In the genomic region with DNA sequence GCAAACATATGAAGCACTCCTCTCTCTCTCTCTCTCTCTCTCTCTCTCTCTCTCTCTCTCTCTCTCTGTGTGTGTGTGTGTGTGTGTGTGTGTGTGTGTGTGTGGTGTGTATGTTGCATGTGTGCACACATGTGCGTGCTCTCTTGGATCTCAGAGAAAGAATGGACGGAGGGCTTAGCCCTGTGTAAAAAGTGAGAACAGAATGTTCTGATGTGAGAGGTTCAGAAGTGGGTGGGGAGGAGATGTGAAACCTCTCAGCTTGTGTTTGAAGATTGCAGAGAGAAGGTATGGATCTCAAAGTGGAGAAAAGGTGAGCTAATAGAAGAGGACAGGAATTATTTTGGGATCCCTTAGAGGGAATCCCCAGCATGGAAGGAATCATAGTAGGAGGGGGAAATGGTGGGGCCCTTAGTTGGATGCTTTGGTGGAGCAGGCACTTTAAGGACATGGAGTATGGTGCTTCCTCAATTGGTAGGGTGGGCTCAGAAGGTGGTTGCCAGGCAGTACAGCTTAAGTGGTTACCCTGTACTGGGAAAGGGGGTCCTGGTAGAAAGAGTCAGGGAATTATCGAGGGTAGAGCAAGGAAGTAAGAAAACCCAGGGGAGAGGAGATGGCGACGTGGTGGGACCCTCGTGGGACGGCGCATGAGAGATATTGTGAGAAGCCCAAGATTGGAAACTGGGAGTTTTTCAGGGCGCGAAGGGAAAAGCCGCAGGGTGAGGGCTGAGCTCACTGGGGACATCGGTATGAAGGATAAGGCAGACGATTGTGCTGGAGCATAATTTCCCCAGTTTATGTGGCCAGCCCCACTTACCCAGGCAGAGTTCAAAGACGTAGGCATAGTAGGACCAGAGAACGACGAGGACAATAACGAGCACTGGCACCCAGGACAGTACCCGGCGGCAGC, we compare ENCODE assay signal across 8 mouse cellular contexts. TPM values are rescaled to one million over a fixed set of nuclear protein-coding genes. Genes with fewer than 3 reads are reported as not detected.
DNase-seq lines count a peak whose midpoint lies in the region; ATAC-seq and TF ChIP-seq lines count a peak whose summit lies in the region.

No protein-coding gene starts in this region.

- TF ChIP-seq POLR2A in cerebellum, adult 2 months (IDR thresholded peaks at IDR 0.05; ENCODE audit: borderline replicate concordance, insufficient read depth, low read length) = no peak
- TF ChIP-seq POLR2A in thymus, adult 2 months (IDR thresholded peaks at IDR 0.05; ENCODE audit: control insufficient read depth, extremely low read depth, insufficient read depth, low read length, poor library complexity) = no peak
- TF ChIP-seq POLR2A in limb, embryonic 14.5 days (IDR thresholded peaks at IDR 0.05; ENCODE audit: borderline replicate concordance, extremely low read depth, insufficient read depth, insufficient read length) = no peak
- no peak for TF ChIP-seq POLR2A in myocyte (IDR thresholded peaks at IDR 0.05; ENCODE audit: insufficient read length, low read depth)

- DNase-seq in cerebellum, adult 2 months = peak; percentile 0 to 31
- DNase-seq in cerebellum, adult 8-10 months = no peak
- no peak for DNase-seq in thymus, adult 2 months
- DNase-seq in thymus, postnatal 0 days (ENCODE audit: low spot score) = no peak
- no peak for DNase-seq in limb, embryonic 14.5 days (ENCODE audit: low spot score)
- DNase-seq in adrenal gland, postnatal 4 days (ENCODE audit: low spot score in 2 of 2) = no peak
- no peak for DNase-seq in left cerebral cortex, postnatal 10 days (ENCODE audit: extremely low spot score in 1 of 2, low spot score in 2 of 2)

- ATAC-seq in limb, embryonic 14.5 days (ENCODE audit: low FRiP score, low read depth) = no peak; the same call in 1 of the 2 replicates

- peak overlapping the region; percentile 63 for H3K4me3 ChIP-seq in cerebellum, adult 2 months (replicated peaks; ENCODE audit: insufficient read depth, low read depth, low read length)
- H3K4me3 ChIP-seq in thymus, adult 2 months (ENCODE audit: control insufficient read depth, insufficient read depth, low read length) = peak overlapping the region; percentile 77
- peak overlapping the region; percentile 48 for H3K4me3 ChIP-seq in limb, embryonic 14.5 days (replicated peaks; ENCODE audit: low read length)
- H3K4me3 ChIP-seq in myocyte = peak overlapping the region; percentile 11

- no peak for TF ChIP-seq CTCF in cerebellum, adult 2 months (IDR thresholded peaks at IDR 0.05; ENCODE audit: borderline replicate concordance, insufficient read depth, low read depth, low read length)
- no peak for TF ChIP-seq CTCF in thymus, adult 2 months (IDR thresholded peaks at IDR 0.05; ENCODE audit: borderline replicate concordance, control insufficient read depth, extremely low read depth, insufficient read depth, low read length, poor library complexity)

- WGBS in cerebellum, adult 2 months = 6% methylated on average over 19 of the region's 19 CpGs
- WGBS in thymus, adult 2 months = 2% methylated on average over 18 of the region's 19 CpGs
- 26% methylated on average over 16 of the region's 19 CpGs for WGBS in limb, embryonic 14.5 days

- no peaks in the 10 kb centered on the region for H3K79me2 ChIP-seq in myocyte (ENCODE audit: control insufficient read depth, insufficient read depth)

- no peaks in the 10 kb centered on the region for H3K27me3 ChIP-seq in cerebellum, adult 2 months (ENCODE audit: control insufficient read depth, insufficient read depth, low read length)
- no peaks in the 10 kb centered on the region for H3K27me3 ChIP-seq in thymus, adult 2 months (ENCODE audit: control insufficient read depth, insufficient read depth, low read length)
- no peaks in the 10 kb centered on the region for H3K27me3 ChIP-seq in limb, embryonic 14.5 days (ENCODE audit: control insufficient read depth, insufficient read depth, low read length)
- H3K27me3 ChIP-seq in myocyte (ENCODE audit: control insufficient read depth, insufficient read depth, insufficient read length) = no peaks in the 10 kb centered on the region

- H3K9ac ChIP-seq in limb, embryonic 14.5 days (ENCODE audit: low read depth, low read length, severe bottlenecking) = peak overlapping the region; percentile 64

- no peak overlapping the region for H3ac ChIP-seq in myocyte (ENCODE audit: control insufficient read depth, insufficient read length)

- no peaks in the 10 kb centered on the region for H3K36me3 ChIP-seq in thymus, adult 2 months (ENCODE audit: control insufficient read depth, insufficient read depth, low read length)
- H3K36me3 ChIP-seq in limb, embryonic 14.5 days (ENCODE audit: control insufficient read depth, insufficient read depth, low read length) = no peaks in the 10 kb centered on the region
- H3K36me3 ChIP-seq in myocyte (ENCODE audit: control insufficient read depth, insufficient read depth) = no peaks in the 10 kb centered on the region

- H3K9me3 ChIP-seq in limb, embryonic 14.5 days (ENCODE audit: control insufficient read depth, low read length) = no peaks in the 10 kb centered on the region

- no peak overlapping the region for H3K27ac ChIP-seq in cerebellum, adult 2 months (ENCODE audit: insufficient read depth, low read length)
- H3K27ac ChIP-seq in thymus, adult 2 months (ENCODE audit: control insufficient read depth, insufficient read depth, low read length) = peak overlapping the region; percentile 66
- peak overlapping the region; percentile 74 for H3K27ac ChIP-seq in limb, embryonic 14.5 days (replicated peaks; ENCODE audit: low read depth, low read length)

- peak overlapping the region; percentile 48 for H3K4me2 ChIP-seq in limb, embryonic 14.5 days (replicated peaks; ENCODE audit: low read depth, low read length, severe bottlenecking)
- H3K4me2 ChIP-seq in myocyte (ENCODE audit: low read depth) = peak overlapping the region; percentile 50

- no peaks in the 10 kb centered on the region for H3K4me1 ChIP-seq in cerebellum, adult 2 months (ENCODE audit: control insufficient read depth, insufficient read depth, low read length)
- 0 out of 2 replicates have a peak, but pooled peaks cover 2% of the 10 kb centered on the region for H3K4me1 ChIP-seq in thymus, adult 2 months (replicated peaks; ENCODE audit: control insufficient read depth, insufficient read depth, low read length)
- no peaks in the 10 kb centered on the region; the same call in 1 of the 2 replicates for H3K4me1 ChIP-seq in limb, embryonic 14.5 days (ENCODE audit: control insufficient read depth, insufficient read depth, low read length)

- intact Hi-C loops in left cerebral cortex, postnatal 10 days (cut with DNase I) = no loop called here

TF ChIP-seq in myocyte, 11 proteins besides CTCF, POLR2A, EP300 and RAD21:
- TF ChIP-seq POLR2AphosphoS2 (IDR thresholded peaks at IDR 0.05; ENCODE audit: insufficient read length, low read depth) (no peak), TCF3 (IDR thresholded peaks at IDR 0.05; ENCODE audit: insufficient read length, low read depth) (no peak), MYOD1 (IDR thresholded peaks at IDR 0.05; ENCODE audit: control insufficient read depth in 1 of 3, insufficient read length in 2 of 3, low read depth in 2 of 3) (no peak)

RNA-seq across cellular contexts. Expression of gene Zdhhc15, which starts 0.8 kb away (rescaled TPM):
- polyA plus RNA-seq in cerebellum, adult 2 months (2012; rRNA removed) = 1.3 and 1.6 TPM in 2 replicates
- 4.3 and 4.4 TPM in 2 replicates for polyA plus RNA-seq in thymus, adult 2 months (2012; rRNA removed)
- polyA plus RNA-seq in thymus, postnatal 0 days (2015; fragmentation: Nextera tagmentation; extraction: Ambion mirVana) = 4.4 and 4.5 TPM in 2 replicates
- polyA plus RNA-seq in limb, embryonic 14.5 days (2012; rRNA removed) = 8.5 and 9.5 TPM in 2 replicates
- polyA plus RNA-seq in limb, embryonic 14.5 days (2014; fragmentation: Nextera tagmentation; extraction: Ambion mirVana) = 14.7 and 16.3 TPM in 2 replicates
- 0.56 TPM for polyA plus RNA-seq in myocyte (2012; fragmentation: generic; extraction: Trizol)
- total RNA-seq in adrenal gland, postnatal 4 days (2021) = 1 to 10 TPM; 7.0 to 7.1 TPM
- total RNA-seq in left cerebral cortex, postnatal 10 days (2021) = 1 to 10 TPM; 7.8 to 8.0 TPM

Comparison
In these comparisons a context has a peak if more than half of its experiments do, and no peak if none do; other contexts are left out.
1. DNase-seq: peak in cerebellum, adult 2 months (2 of 2); none in cerebellum, adult 8-10 months (single experiment), thymus, adult 2 months (single experiment), thymus, postnatal 0 days (single experiment), limb, embryonic 14.5 days (single experiment), adrenal gland, postnatal 4 days (0 of 2) and left cerebral cortex, postnatal 10 days (0 of 2).
2. H3K4me3 ChIP-seq: peak in every context shown above with its lines; median percentile 77 in thymus, adult 2 months; 63 in cerebellum, adult 2 months; 48 in limb, embryonic 14.5 days; 11 in myocyte.